Mouse (Mus musculus): Measurements from ENCODE around the gene Heatr9.

Gene Heatr9

GRCm38 (mm10) chr11:83533192-83533591 is 11.2 kb upstream of the Heatr9 start:
- DNase-seq (ENCODE audit: low read depth), result no peak

DNA sequence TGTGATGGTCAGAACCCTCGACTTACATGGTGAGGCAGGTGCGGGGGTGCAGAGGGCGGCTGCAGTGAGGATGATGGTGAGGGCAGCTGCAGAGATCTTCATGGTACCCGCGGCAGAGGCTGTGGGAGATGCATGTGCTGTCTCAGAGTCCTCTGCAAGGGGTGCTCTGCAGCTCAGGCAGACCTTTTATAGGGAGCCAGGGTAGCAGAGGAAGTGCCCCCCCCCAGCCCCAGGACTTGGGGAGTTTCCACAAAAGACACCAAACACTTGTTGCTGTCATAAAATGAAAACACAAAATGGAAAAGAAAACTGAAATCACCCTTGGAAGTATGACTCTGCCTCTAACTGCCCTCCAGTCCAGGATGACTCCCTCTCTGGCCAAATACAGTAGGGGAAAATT is 8.4 kb upstream of the Heatr9 start, which contains the start of gene Ccl5:
Ccl5 (minus strand) TSS at position 159 of the 400 bp plus-strand sequence.
- DNase-seq (ENCODE audit: low read depth), result no peak

DNA sequence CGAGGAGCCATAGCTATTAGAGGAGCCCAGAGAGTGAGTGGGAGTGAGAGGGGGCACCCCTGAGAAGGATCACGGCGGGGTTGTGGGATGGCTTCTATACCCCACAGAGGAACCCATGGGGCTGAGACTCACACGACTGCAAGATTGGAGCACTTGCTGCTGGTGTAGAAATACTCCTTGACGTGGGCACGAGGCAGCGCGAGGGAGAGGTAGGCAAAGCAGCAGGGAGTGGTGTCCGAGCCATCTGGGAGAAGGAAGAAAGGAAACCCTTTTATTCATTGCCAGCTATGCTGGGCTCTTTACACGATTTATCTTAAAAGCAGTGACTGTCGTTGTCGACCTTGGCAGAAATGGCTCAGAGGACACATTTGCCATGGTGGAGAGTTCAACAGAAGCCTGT is 7.0 kb upstream of the Heatr9 start:
- DNase-seq (ENCODE audit: low read depth), result no peak

- DNase-seq (ENCODE audit: low read depth), result no peak
These were observed 3.6 kb downstream of the Heatr9 start for GRCm38 (mm10) chr11:83518371-83518770.

- peak; percentile 76 for DNase-seq (ENCODE audit: low read depth)
These were observed 4.8 kb downstream of the Heatr9 start for GRCm38 (mm10) chr11:83517153-83517552.

DNA sequence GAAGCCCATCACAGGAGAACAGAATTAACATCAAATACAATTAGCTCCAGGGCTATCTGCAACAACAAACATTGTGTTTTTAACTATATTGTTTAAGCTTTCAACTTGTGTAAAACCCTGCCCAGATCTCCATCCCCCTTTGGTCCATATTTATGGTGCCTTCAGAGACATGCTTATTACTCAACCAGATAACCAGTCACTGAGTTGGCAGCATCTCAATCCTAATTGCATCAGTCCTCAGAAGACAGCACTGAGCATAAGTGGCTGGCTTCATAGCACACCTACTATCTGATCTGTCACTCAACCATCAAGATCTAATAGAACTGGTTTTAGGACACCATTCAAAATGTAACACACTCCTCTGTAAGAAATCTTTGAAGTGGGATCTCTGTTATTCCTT is 12.5 kb downstream of the Heatr9 start:
- no peak for DNase-seq (ENCODE audit: low read depth)

GRCm38 (mm10) chr11:83504308-83504707 is 17.7 kb downstream of the Heatr9 start:
- DNase-seq (ENCODE audit: low read depth), result no peak

- DNase-seq (ENCODE audit: low read depth), result peak; percentile 58
These were observed 26.4 kb downstream of the Heatr9 start for GRCm38 (mm10) chr11:83495571-83495970.

DNA sequence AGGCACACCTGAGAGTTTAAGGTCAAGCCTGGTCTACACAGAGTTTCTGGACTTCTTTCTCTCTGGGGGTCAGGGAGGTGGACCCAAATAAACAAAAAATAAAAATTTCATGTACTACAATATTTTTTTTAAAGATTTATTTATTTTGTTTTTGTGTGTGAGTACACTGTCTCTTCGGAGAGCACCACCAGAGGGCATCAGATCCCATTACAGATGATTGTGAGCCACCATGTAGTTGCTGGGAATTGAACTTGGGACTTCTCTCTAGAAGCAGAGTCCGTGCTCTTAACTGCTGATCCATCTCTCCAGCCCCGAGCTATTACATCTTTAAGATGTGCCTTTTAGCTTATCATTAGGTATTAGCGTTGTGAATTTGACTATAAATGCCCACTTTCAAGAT is 30.5 kb downstream of the Heatr9 start:
- DNase-seq (ENCODE audit: low read depth), result peak; percentile 48

DNA sequence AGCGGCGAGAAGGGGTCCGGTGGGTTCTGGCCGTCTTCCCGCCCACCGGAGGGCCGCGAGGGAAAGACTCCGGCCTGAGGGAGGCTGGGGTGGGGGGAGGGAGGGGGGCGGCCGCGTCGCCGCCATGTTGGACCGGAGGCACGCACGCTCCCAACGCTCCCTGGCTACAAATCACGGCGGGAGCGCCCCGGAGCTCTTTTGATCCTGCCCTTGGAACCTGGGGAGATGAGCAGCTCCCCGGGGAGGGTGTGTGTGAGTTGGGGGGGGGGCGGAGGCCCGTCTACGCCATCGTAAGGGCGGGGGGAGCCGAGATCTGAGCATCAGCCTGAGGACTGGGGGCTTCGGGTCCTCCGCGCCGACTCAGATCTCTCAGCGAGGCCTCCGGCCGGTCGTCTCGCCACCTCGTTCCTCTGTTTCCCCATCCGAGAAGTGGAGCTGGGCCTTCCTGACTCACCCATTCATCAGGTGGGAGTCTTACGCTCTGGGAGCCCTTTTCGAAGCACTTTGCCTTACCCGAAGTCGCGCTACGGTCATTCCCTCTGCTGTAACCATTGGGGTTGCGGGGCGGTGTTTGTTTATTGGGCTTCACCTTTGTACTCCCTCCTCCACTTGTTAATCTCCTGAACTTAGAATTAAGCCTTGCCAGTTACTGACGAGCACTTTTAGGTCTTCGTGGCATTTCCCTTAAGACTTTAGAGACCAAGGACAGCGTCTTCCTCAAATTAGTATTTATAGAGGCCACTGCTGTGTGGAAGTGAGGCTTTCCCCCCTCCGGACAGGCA is 48.5 kb downstream of the Heatr9 start:
- DNase-seq (ENCODE audit: low read depth), result peak; percentile 51

- DNase-seq (ENCODE audit: low read depth), result peak; percentile 99
These were observed 49.4 kb downstream of the Heatr9 start, which contains the start of gene Taf15 for GRCm38 (mm10) chr11:83472324-83473234. Taf15 (plus strand) TSS chr11:83473086.

- no peak for DNase-seq (ENCODE audit: low read depth)
These were observed 50.2 kb downstream of the Heatr9 start for GRCm38 (mm10) chr11:83471766-83472165.

GRCm38 (mm10) chr11:83468765-83469164 is 53.2 kb downstream of the Heatr9 start:
- no peak for DNase-seq (ENCODE audit: low read depth)

DNA sequence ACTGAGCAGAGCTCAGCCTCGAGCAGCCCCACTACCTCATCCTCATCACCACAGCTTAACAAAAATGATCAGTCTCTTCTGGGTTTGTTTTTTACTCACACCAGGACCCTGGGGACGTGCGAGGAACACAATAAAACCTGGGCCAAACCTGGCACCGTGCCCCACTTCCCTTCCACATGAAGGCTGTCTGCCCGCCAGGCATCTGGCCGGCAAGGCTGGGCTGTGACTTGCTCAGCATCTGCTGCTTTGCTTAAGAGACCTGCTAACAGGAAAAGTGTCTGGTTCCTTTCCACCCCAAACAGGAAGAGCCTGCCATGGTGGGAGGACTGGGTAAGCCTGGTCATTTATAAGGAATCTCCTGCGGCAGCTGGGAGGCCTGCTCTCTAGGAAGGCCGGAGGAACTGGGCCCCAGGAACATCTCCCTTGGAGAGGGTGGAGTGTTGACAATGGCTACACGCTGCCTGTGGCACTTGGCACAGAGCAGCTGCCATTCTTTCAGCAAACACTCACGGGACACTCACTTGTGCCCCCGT is 54.8 kb downstream of the Heatr9 start:
- DNase-seq (ENCODE audit: low read depth), result peak; percentile 67

DNA sequence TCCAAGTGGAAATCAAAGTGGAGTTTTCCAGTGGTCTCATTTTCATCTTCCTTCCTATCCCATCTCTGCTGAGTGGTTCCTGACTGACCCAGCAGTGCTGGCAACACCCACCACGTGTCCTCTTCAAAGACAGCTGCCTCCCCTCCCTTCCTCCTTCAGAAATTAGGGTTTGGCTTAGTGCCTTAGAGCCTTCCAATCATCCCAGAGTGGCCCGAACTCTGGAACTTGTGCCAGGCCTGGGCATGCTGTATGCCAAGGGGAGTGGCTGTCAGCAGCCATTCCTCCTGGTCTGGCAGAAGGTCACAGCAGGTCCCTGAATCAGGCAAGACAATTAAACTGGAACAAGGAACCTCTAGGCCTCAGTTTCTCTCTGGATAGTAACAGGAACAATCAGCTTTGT is 56.0 kb downstream of the Heatr9 start:
- DNase-seq (ENCODE audit: low read depth), result no peak

DNA sequence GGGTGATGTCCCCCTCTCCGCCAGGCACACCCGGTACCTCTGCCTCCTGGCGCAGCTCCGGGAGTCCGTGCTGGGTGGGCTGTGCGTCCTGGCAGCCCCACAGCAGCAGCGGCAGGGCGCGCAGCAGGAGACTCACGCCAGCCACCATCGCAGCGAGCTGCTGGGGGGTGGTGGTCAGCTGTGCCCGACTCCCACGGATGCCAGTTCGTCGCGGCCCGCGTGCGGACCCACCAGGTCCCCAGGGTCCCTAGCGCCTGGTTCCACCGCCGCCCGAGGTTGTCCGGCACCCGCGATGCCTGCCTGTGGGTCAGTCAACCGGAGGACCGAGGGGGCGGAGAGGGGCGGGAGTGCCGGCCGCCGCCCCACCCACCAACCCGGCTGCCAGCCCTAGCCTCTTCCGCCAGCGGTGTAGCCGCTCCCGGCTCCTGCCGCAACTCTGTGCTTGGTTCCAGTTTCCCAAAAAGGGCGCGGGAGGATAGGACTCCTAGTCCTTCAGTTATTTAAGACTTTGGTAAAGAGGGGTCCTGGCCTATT is 59.2 kb downstream of the Heatr9 start, which contains the start of gene Mmp28:
Mmp28 (minus strand) TSS at position 361 of the 534 bp plus-strand sequence.
- peak; percentile 38 for DNase-seq (ENCODE audit: low read depth)
